Mouse (Mus musculus) hindbrain, embryonic 11.5 days (tissue): Measurements from ENCODE around the gene Mid1. TPM values are rescaled to one million over a fixed set of nuclear protein-coding genes. Genes with fewer than 3 reads are reported as not detected.

Source experiments
- ATAC-seq: fragments of 200-750 bp; cut with Nextera tagmentation; 2 replicates; pipeline ENCODE4 v1.8.0; 2017; ENCODE audit warnings: mild to moderate bottlenecking, moderate TSS enrichment, moderate library complexity; ENCODE audit not compliant: low FRiP score
- DNase-seq: peaks from one replicate; pipeline ENCODE4 v3.0.0-alpha.2; 2015; ENCODE audit warnings: low spot score
- H3K27ac ChIP-seq: fragments of 300-500 bp; sonication (generic); 2 replicates; pipeline ENCODE4 v1.5.1; 2014; ENCODE audit warnings: mild to moderate bottlenecking, low read depth, low read length
- H3K27me3 ChIP-seq: fragments of 300-500 bp; sonication (generic); 2 replicates; pipeline ENCODE4 v1.6.1; 2014; ENCODE audit warnings: mild to moderate bottlenecking, low read length, moderate library complexity, mixed read lengths; ENCODE audit not compliant: control insufficient read depth, insufficient read depth
- H3K36me3 ChIP-seq: fragments of 300-500 bp; sonication (generic); 2 replicates; pipeline ENCODE4 v1.6.1; 2014; ENCODE audit warnings: mild to moderate bottlenecking, low read length, moderate library complexity, mixed read lengths; ENCODE audit not compliant: control insufficient read depth, insufficient read depth
- H3K4me1 ChIP-seq: fragments of 300-500 bp; sonication (generic); replicated peaks from 2 replicates; pipeline ENCODE4 v1.6.1; 2014; ENCODE audit warnings: low read length, mixed read lengths; ENCODE audit not compliant: control insufficient read depth, insufficient read depth
- H3K4me2 ChIP-seq: fragments of 300-500 bp; sonication (generic); replicated peaks from 2 replicates; pipeline ENCODE4 v1.6.1; 2014; ENCODE audit warnings: mild to moderate bottlenecking, low read depth, low read length
- H3K4me3 ChIP-seq: fragments of 300-500 bp; sonication (generic); 2 replicates; pipeline ENCODE4 v1.5.1; 2014; ENCODE audit warnings: low read depth, low read length
- H3K9ac ChIP-seq: fragments of 300-500 bp; sonication (generic); 2 replicates; pipeline ENCODE4 v1.6.1; 2014; ENCODE audit warnings: low read depth, low read length
- H3K9me3 ChIP-seq: fragments of 300-500 bp; sonication (generic); 2 replicates; pipeline ENCODE4 v1.6.1; 2016; ENCODE audit warnings: low read length; ENCODE audit not compliant: control insufficient read depth
- WGBS: fragments of 180-500 bp; shearing (Covaris S2); extraction: QIAGEN DNeasy Blood & Tissue Kit; methylation state at CpG from one replicate; pipeline ENCODE4 v1.1.7; 2014; 5-methylcytosine and 5-hydroxymethylcytosine counted together
- polyA plus RNA-seq: library from polyadenylated mRNA; unstranded; fragments of >200 nt; fragmentation: Nextera tagmentation; extraction: Ambion mirVana; gene quantifications from 2 replicates; pipeline ENCODE4 v1.2.1, GENCODE M21; 2014

Mid1 gene
- polyA plus RNA-seq, 1 experiment from 2014 or later = 24.6 TPM

GRCm38 (mm10) chrX:169863841-169864240 lies 178.8 kb downstream of the Mid1 start:
- H3K27ac ChIP-seq = no peak overlapping the region
- H3K27me3 ChIP-seq = 0 out of 2 replicates have a peak, but pooled peaks cover 2% of the 10 kb centered on the region
- DNase-seq = no peak
- no peaks in the 10 kb centered on the region for H3K4me1 ChIP-seq
- H3K4me2 ChIP-seq = no peak overlapping the region
- no peaks in the 10 kb centered on the region for H3K9me3 ChIP-seq
- no peak overlapping the region for H3K9ac ChIP-seq
- H3K36me3 ChIP-seq = no peaks in the 10 kb centered on the region
- ATAC-seq = no peak
- 89% methylated on average over 1 of the region's 1 CpGs for WGBS
- no peak overlapping the region for H3K4me3 ChIP-seq

GRCm38 (mm10) chrX:169868223-169868622 lies 183.2 kb downstream of the Mid1 start:
- DNase-seq (no peak), ATAC-seq (no peak)
- WGBS = 76% methylated on average over 5 of the region's 5 CpGs
- H3K27me3 ChIP-seq = 0 out of 2 replicates have a peak, but pooled peaks cover 4% of the 10 kb centered on the region
- no peak overlapping the region for H3K27ac ChIP-seq
- H3K4me1 ChIP-seq = no peaks in the 10 kb centered on the region
- H3K36me3 ChIP-seq = no peaks in the 10 kb centered on the region
- H3K9me3 ChIP-seq = no peaks in the 10 kb centered on the region
- no peak overlapping the region for H3K4me2 ChIP-seq
- H3K4me3 ChIP-seq = no peak overlapping the region
- no peak overlapping the region for H3K9ac ChIP-seq

GRCm38 (mm10) chrX:169874475-169874874 lies 189.5 kb downstream of the Mid1 start:
- H3K9ac ChIP-seq = no peak overlapping the region
- H3K27me3 ChIP-seq = peaks cover 2% of the 10 kb centered on the region; the same call in 1 of the 2 replicates
- H3K36me3 ChIP-seq = no peaks in the 10 kb centered on the region
- no peak overlapping the region for H3K27ac ChIP-seq
- ATAC-seq (no peak), DNase-seq (no peak)
- no peak overlapping the region for H3K4me2 ChIP-seq
- 92% methylated on average over 1 of the region's 1 CpGs for WGBS
- no peaks in the 10 kb centered on the region for H3K9me3 ChIP-seq
- H3K4me1 ChIP-seq = no peaks in the 10 kb centered on the region
- no peak overlapping the region for H3K4me3 ChIP-seq

- Histone ChIP-seq H3K4me1 (no peaks in the 10 kb centered on the region), H3K27ac (peak overlapping the region; percentile 67), H3K9me3 (no peaks in the 10 kb centered on the region), H3K4me3 (peak overlapping the region; percentile 55), H3K36me3 (no peaks in the 10 kb centered on the region), H3K27me3 (peaks cover 6% of the 10 kb centered on the region), H3K4me2 (peak overlapping the region; percentile 46), H3K9ac (peak overlapping the region; percentile 61)
- DNase-seq (peak; percentile 62), ATAC-seq (peak; percentile 87)
- 14% methylated on average over 36 of the region's 36 CpGs for WGBS
Observed at GRCm38 (mm10) chrX:169879481-169880362, 194.7 kb downstream of the Mid1 start.

DNA sequence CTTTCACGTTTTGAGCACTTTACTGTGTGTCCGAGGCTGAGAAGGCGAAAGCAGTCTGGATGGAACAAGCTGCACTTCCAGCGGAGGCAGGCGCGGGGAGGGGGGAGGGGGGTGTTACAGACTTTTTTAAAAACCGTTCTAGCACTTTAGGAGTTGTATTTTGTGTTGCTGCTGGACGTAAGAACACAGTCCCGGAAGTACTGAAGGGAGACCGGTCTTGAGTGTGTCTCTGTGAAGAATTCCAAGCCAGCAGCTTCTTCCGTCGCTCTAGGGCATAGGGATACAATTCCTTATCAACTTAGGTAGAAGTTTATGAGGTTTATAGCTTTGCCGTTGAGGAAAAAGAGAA lies 195.3 kb downstream of the Mid1 start:
- 16% methylated on average over 13 of the region's 13 CpGs for WGBS
- Histone ChIP-seq H3K4me3 (peak overlapping the region; percentile 55), H3K27me3 (peaks cover 6% of the 10 kb centered on the region), H3K36me3 (no peaks in the 10 kb centered on the region), H3K4me2 (peak overlapping the region; percentile 46), H3K4me1 (no peaks in the 10 kb centered on the region), H3K9me3 (no peaks in the 10 kb centered on the region), H3K9ac (peak overlapping the region; percentile 61), H3K27ac (peak overlapping the region; percentile 67)
- DNase-seq (no peak), ATAC-seq (no peak)

GRCm38 (mm10) chrX:169880826-169881225 lies 195.8 kb downstream of the Mid1 start:
- peaks cover 6% of the 10 kb centered on the region for H3K27me3 ChIP-seq
- DNase-seq (peak; percentile 28), ATAC-seq (no peak)
- peak overlapping the region; percentile 46 for H3K4me2 ChIP-seq
- no peaks in the 10 kb centered on the region for H3K36me3 ChIP-seq
- peak overlapping the region; percentile 61 for H3K9ac ChIP-seq
- H3K4me1 ChIP-seq = no peaks in the 10 kb centered on the region
- WGBS = 21% methylated on average over 10 of the region's 10 CpGs
- H3K9me3 ChIP-seq = no peaks in the 10 kb centered on the region
- peak overlapping the region; percentile 55 for H3K4me3 ChIP-seq
- H3K27ac ChIP-seq = peak overlapping the region; percentile 60; the same call in 1 of the 2 replicates

- peak; percentile 9 for DNase-seq
Observed at GRCm38 (mm10) chrX:169881253-169882219, 196.5 kb downstream of the Mid1 start.

DNA sequence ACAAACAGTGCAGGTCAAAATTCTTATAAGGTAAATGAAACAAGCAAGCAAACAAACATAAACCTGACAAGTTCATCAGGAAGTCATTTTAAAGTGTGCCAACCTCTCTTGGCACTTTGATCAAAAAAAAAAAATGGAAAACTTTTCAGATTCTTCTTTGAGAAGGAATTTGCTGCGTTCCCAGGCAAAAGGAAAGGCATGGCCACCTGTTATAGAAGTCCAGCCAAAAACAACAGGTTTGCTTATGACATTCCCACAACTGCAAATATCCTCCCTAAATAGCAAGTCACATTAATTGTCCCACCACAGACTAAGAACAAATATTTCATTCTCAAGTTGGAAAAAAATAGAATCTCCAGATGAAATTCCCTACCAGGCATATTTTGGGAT lies 197.2 kb downstream of the Mid1 start:
- DNase-seq = no peak
- ATAC-seq = no peak
- H3K9ac ChIP-seq = no peak overlapping the region
- H3K4me3 ChIP-seq = no peak overlapping the region
- no peaks in the 10 kb centered on the region for H3K9me3 ChIP-seq
- no peak overlapping the region for H3K27ac ChIP-seq
- H3K4me2 ChIP-seq = no peak overlapping the region; the same call in 1 of the 2 replicates
- H3K4me1 ChIP-seq = no peaks in the 10 kb centered on the region
- WGBS = 81% methylated on average over 1 of the region's 1 CpGs
- H3K36me3 ChIP-seq = no peaks in the 10 kb centered on the region
- H3K27me3 ChIP-seq = peaks cover 6% of the 10 kb centered on the region

More at GRCm38 (mm10) chrX:169881253-169882219, 196.5 kb downstream of the Mid1 start:
- H3K4me2 ChIP-seq = peak overlapping the region; percentile 46
- peak overlapping the region; percentile 55 for H3K4me3 ChIP-seq
- H3K27me3 ChIP-seq = peaks cover 6% of the 10 kb centered on the region
- H3K4me1 ChIP-seq = no peaks in the 10 kb centered on the region
- H3K27ac ChIP-seq = peak overlapping the region; percentile 60; the same call in 1 of the 2 replicates
- H3K9ac ChIP-seq = peak overlapping the region; percentile 61; the same call in 1 of the 2 replicates
- no peaks in the 10 kb centered on the region for H3K36me3 ChIP-seq
- ATAC-seq = peak; percentile 28; the same call in 1 of the 2 replicates
- no peaks in the 10 kb centered on the region for H3K9me3 ChIP-seq
- 25% methylated on average over 10 of the region's 10 CpGs for WGBS
